Mouse (Mus musculus) forebrain, embryonic 14.5 days (tissue): ENCODE data around the gene Ttc13. TPM values are rescaled to one million over a fixed set of nuclear protein-coding genes. Genes with fewer than 3 reads are reported as not detected.

Experiments
- ATAC-seq: fragments of 200-750 bp; cut with Nextera tagmentation; 2 replicates; pipeline ENCODE4 v1.8.0; 2017; ENCODE audit warnings: mild to moderate bottlenecking, moderate library complexity
- DNase-seq: peaks from one replicate; pipeline ENCODE4 v3.0.0-alpha.2; 2015; ENCODE audit warnings: low spot score
- H3K27ac ChIP-seq: fragments of 300-500 bp; sonication (generic); 2 replicates; pipeline ENCODE4 v1.5.1; 2014; ENCODE audit warnings: low read depth, mild to moderate bottlenecking, control low read depth, low read length, moderate library complexity
- H3K27me3 ChIP-seq: fragments of 300-500 bp; sonication (generic); replicated peaks from 2 replicates; pipeline ENCODE4 v1.6.1; 2014; ENCODE audit warnings: low read length, control low read depth, mixed read lengths; ENCODE audit not compliant: control insufficient read depth, insufficient read depth
- H3K36me3 ChIP-seq: fragments of 300-500 bp; sonication (generic); 2 replicates; pipeline ENCODE4 v1.6.1; 2014; ENCODE audit warnings: low read length, control low read depth; ENCODE audit not compliant: control insufficient read depth, insufficient read depth
- H3K4me1 ChIP-seq: fragments of 300-500 bp; sonication (generic); 2 replicates; pipeline ENCODE4 v1.6.1; 2014; ENCODE audit warnings: antibody characterized with exemption, low read length, control low read depth; ENCODE audit not compliant: control insufficient read depth, insufficient read depth
- H3K4me2 ChIP-seq: fragments of 300-500 bp; sonication (generic); 2 replicates; pipeline ENCODE4 v1.6.1; 2014; ENCODE audit warnings: mild to moderate bottlenecking, control low read depth, low read length
- H3K4me3 ChIP-seq: fragments of 300-500 bp; sonication (generic); 2 replicates; pipeline ENCODE4 v1.5.1; 2014; ENCODE audit warnings: low read depth, low read length, control low read depth
- H3K9ac ChIP-seq: fragments of 300-500 bp; sonication (generic); 2 replicates; pipeline ENCODE4 v1.6.1; 2014; ENCODE audit warnings: mild to moderate bottlenecking, low read length, control low read depth, moderate library complexity
- H3K9me3 ChIP-seq: fragments of 300-500 bp; sonication (generic); replicated peaks from 2 replicates; pipeline ENCODE4 v1.6.1; 2016; ENCODE audit warnings: low read length, control low read depth, mixed read lengths; ENCODE audit not compliant: control insufficient read depth
- WGBS: fragments of 180-500 bp; shearing (Covaris S2); extraction: QIAGEN DNeasy Blood & Tissue Kit; methylation state at CpG from one replicate; pipeline ENCODE4 v1.1.7; 2014; 5-methylcytosine and 5-hydroxymethylcytosine counted together
- polyA plus RNA-seq: library from polyadenylated mRNA; unstranded; fragments of >200 nt; fragmentation: Nextera tagmentation; extraction: Ambion mirVana; gene quantifications from 2 replicates; pipeline ENCODE4 v1.2.1, GENCODE M21; 2014

The Ttc13 gene
- polyA plus RNA-seq = 48.7 and 58.3 TPM in 2 replicates

- DNase-seq (peak; percentile 99), ATAC-seq (peak; percentile 100)
- Histone ChIP-seq H3K9me3 (no peaks in the 10 kb centered on the region), H3K4me3 (peak within 1 kb of the TSS; percentile 92), H3K27ac (peak within 1 kb of the TSS; percentile 58; the same call in 1 of the 2 replicates), H3K4me2 (peak within 1 kb of the TSS; percentile 89), H3K4me1 (peaks cover 18% of the 10 kb centered on the region), H3K9ac (peak within 1 kb of the TSS; percentile 94), H3K27me3 (no peaks in the 10 kb centered on the region), H3K36me3 (peaks cover 16% of the 10 kb centered on the region)
- WGBS = 0% methylated on average over 58 of the region's 59 CpGs
These were observed at the start of gene Ttc13, which contains the start of gene Arv1 for GRCm38 (mm10) chr8:124721862-124722515. Gene Ttc13 (minus strand): TSS chr8:124721983. Gene Arv1 (plus strand): TSS chr8:124722139.

GRCm38 (mm10) chr8:124763061-124763460 is 41.3 kb upstream of the Ttc13 start:
- Histone ChIP-seq H3K9me3 (no peaks in the 10 kb centered on the region), H3K36me3 (no peaks in the 10 kb centered on the region), H3K4me1 (no peaks in the 10 kb centered on the region), H3K27me3 (no peaks in the 10 kb centered on the region), H3K4me2 (no peak overlapping the region), H3K9ac (no peak overlapping the region), H3K27ac (no peak overlapping the region), H3K4me3 (no peak overlapping the region)
- no peak for ATAC-seq
- WGBS = 63% methylated on average over 7 of the region's 7 CpGs
- no peak for DNase-seq

DNA sequence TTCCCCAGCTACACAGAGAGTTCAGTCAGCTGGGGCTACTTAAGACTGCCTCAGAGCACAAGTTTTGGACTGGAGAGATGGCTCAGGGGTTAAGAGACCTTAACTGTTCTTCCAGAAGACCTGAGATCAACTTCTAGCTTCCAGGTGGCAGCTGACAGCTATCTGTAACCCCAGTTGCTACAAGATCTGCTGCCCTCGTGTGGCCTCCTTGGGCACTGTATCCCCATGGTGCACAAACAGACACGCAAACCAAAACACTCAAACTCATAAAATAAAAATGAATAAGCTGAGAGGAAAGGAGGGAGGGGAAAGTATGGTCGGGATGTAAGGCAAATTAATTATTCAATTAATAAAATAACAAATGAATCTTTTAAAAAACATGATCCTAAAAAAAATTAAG is 36.8 kb upstream of the Ttc13 start:
- WGBS = 37% methylated on average over 3 of the region's 3 CpGs
- no peak for ATAC-seq

DNA sequence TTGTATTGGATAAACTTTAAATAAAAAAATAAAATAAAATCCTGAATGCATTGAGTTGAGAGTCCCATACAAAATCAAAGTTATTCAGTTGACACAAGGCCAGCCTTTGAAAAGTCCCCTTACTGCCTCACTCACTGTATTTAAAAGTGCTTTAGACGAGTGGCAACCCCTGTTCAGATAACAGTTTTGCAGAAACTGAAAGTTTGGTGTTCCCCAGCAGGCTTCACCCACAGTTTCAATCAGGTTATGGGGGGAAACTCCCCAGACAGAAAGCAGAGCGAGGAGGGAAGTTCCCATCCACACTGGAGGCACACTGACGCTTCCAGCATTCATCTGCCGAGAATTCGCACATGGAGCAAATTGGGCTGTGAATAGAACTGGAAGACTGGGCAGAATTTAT is 34.8 kb upstream of the Ttc13 start:
- Histone ChIP-seq H3K9ac (no peak overlapping the region), H3K4me2 (no peak overlapping the region), H3K27ac (no peak overlapping the region), H3K27me3 (peaks cover 29% of the 10 kb centered on the region), H3K4me3 (no peak overlapping the region), H3K36me3 (no peaks in the 10 kb centered on the region), H3K9me3 (no peaks in the 10 kb centered on the region), H3K4me1 (0 out of 2 replicates have a peak, but pooled peaks cover 1% of the 10 kb centered on the region)
- 65% methylated on average over 5 of the region's 5 CpGs for WGBS
- no peak for DNase-seq
- ATAC-seq = no peak

More for the DNA sequence above, 36.8 kb upstream of the Ttc13 start:
- Histone ChIP-seq H3K27ac (no peak overlapping the region), H3K36me3 (no peaks in the 10 kb centered on the region), H3K4me1 (no peaks in the 10 kb centered on the region), H3K27me3 (0 out of 2 replicates have a peak, but pooled peaks cover 10% of the 10 kb centered on the region), H3K9ac (no peak overlapping the region), H3K4me2 (no peak overlapping the region), H3K4me3 (no peak overlapping the region), H3K9me3 (no peaks in the 10 kb centered on the region)
- no peak for DNase-seq

DNA sequence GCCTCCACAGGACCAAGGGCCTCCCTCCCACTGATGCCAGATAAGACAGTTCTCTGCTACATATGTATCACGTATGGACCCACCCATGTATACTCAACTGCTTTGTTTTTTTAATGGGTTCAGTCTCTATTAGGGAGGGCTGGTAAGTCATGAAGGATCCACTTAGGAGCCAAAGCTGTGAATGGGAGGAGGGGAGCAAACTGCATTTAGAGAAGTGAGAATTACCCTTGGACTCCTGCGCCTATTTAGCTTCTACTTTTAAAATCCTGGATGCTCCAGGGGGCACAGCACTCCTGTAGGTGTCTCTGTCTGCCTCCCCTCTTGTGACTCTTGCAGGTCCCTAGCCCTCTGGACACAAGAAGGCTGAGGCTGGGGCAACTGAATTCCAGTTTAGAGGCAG is 34.4 kb upstream of the Ttc13 start:
- DNase-seq = no peak
- Histone ChIP-seq H3K4me2 (no peak overlapping the region), H3K9me3 (no peaks in the 10 kb centered on the region), H3K9ac (no peak overlapping the region), H3K4me3 (no peak overlapping the region), H3K4me1 (peaks cover 6% of the 10 kb centered on the region; the same call in 1 of the 2 replicates), H3K27ac (no peak overlapping the region), H3K27me3 (peaks cover 33% of the 10 kb centered on the region), H3K36me3 (no peaks in the 10 kb centered on the region)
- ATAC-seq = no peak
- WGBS = 63% methylated on average over 2 of the region's 2 CpGs

GRCm38 (mm10) chr8:124755481-124755880 is 33.7 kb upstream of the Ttc13 start:
- no peak for ATAC-seq

DNA sequence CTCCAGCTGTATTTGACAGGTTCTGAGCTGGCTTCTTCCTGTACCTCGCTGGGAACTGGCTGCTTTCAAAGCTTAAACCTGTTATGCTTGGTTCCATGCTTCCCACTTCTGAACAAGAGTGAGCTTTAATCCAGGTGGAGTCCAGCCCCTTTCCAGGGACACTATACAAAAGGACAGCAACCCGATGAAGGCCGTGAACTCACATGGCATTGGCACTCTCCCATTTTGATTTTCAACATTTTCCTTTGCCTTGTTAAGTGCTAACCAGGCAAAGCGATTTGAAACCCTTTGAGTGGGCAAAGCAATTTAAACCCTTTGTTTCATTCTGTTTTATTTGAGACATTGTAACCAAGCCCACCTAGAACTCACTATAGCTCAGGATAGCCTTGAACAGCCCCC is 33.0 kb upstream of the Ttc13 start:
- Histone ChIP-seq H3K36me3 (no peaks in the 10 kb centered on the region), H3K4me1 (peaks cover 9% of the 10 kb centered on the region; the same call in 1 of the 2 replicates), H3K9ac (no peak overlapping the region), H3K27ac (no peak overlapping the region), H3K27me3 (peaks cover 46% of the 10 kb centered on the region), H3K9me3 (no peaks in the 10 kb centered on the region), H3K4me2 (no peak overlapping the region), H3K4me3 (no peak overlapping the region)
- 25% methylated on average over 4 of the region's 4 CpGs for WGBS
- ATAC-seq = no peak
- DNase-seq = no peak

More at GRCm38 (mm10) chr8:124755481-124755880, 33.7 kb upstream of the Ttc13 start:
- H3K4me2 ChIP-seq = no peak overlapping the region
- H3K4me1 ChIP-seq = peaks cover 9% of the 10 kb centered on the region; the same call in 1 of the 2 replicates
- DNase-seq = no peak
- no peaks in the 10 kb centered on the region for H3K36me3 ChIP-seq
- H3K4me3 ChIP-seq = no peak overlapping the region
- no peaks in the 10 kb centered on the region for H3K9me3 ChIP-seq
- peaks cover 39% of the 10 kb centered on the region for H3K27me3 ChIP-seq
- no peak overlapping the region for H3K27ac ChIP-seq
- whole genome bisulfite sequencing = 87% methylated on average over 8 of the region's 8 CpGs
- no peak overlapping the region for H3K9ac ChIP-seq

GRCm38 (mm10) chr8:124754101-124754791 is 32.5 kb upstream of the Ttc13 start:
- Histone ChIP-seq H3K4me3 (no peak overlapping the region), H3K27me3 (peaks cover 51% of the 10 kb centered on the region), H3K36me3 (no peaks in the 10 kb centered on the region), H3K4me2 (no peak overlapping the region), H3K9me3 (no peaks in the 10 kb centered on the region), H3K4me1 (peaks cover 9% of the 10 kb centered on the region; the same call in 1 of the 2 replicates), H3K9ac (no peak overlapping the region), H3K27ac (no peak overlapping the region)
- ATAC-seq (no peak), DNase-seq (no peak)
- 18% methylated on average over 11 of the region's 11 CpGs for WGBS
